Mouse (Mus musculus): ENCODE measurements at regions not wholly inside any gene's neighbourhood (a gene's known extent, or its start where the extent isn't known, plus 50 kb on each side); places are given as distances from the start of the nearest gene placed in this dataset.

DNA sequence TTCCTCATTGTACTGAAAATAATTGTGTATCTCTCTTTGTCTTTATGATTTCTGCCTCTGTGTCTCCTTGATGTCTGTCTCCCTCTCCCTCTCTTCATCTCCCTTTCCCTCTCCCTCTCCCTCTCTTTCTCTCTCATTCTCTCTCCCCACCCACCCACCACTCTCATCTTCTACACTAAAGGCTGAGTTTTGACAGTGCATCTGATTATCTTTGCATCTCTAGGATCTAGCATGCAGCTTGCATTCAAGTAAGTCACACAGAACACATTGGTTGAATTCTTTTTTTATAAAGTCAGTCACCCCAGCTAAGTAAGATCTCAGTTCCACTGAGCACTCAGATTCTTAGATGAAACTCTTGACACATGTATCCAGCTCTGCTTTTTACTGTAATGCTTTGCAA lies 719.3 kb upstream of the Brinp1 start:
- TF ChIP-seq POLR2A (IDR thresholded peaks at IDR 0.05; ENCODE audit: extremely low read depth, insufficient read depth, low read length), result no peak
- TF ChIP-seq CTCF (IDR thresholded peaks at IDR 0.05; ENCODE audit: extremely low read depth, insufficient read depth, low read length), result no peak
